Mouse (Mus musculus): ENCODE results near the gene Scg3. TPM values are rescaled to one million over a fixed set of nuclear protein-coding genes. Genes with fewer than 3 reads are reported as not detected.
"Not testable (repeated sequence)": the region's sequence is repeated elsewhere in the genome, so short reads cannot be mapped to it uniquely, and the experiment has no call there.

The Scg3 gene
- polyA plus RNA-seq, 1 experiment from 2014 or later, result 0.15 TPM

- Histone ChIP-seq H3K9ac (no peak overlapping the region), H3K9me3 (replicated peaks) (no peaks in the 10 kb centered on the region), H3K27ac (no peak overlapping the region), H3K36me3 (no peaks in the 10 kb centered on the region), H3K4me1 (replicated peaks) (no peaks in the 10 kb centered on the region), H3K4me3 (no peak overlapping the region), H3K4me2 (no peak overlapping the region), H3K27me3 (no peaks in the 10 kb centered on the region)
- no peak for ATAC-seq (replicated peaks; ENCODE audit: insufficient number of reproducible peaks, insufficient read depth, low FRiP score, low read depth)
- 81% methylated on average over 6 of the region's 6 CpGs for WGBS
Measured at GRCm38 (mm10) chr9:75665364-75665763, 18.5 kb downstream of the Scg3 start.

DNA sequence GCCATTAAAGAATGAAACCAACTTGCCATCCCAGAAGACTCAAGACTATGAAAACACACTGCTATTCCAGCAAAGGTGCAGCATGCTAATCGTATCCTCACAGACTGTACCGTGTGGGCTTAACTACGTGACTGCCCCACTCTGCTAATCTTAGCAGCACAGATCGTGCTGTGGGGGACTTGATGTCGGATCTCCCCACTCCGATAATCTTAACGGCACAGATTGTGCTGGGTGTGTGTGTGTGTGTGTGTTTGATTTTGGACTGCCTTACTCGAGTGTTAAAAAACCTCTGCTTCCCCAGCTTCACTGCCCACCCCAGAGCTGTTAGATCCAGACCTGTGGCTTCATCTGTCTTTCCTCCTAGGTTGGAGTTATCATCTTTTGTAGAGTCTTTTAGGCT, 22.9 kb downstream of the Scg3 start:
- no peak overlapping the region for H3K9ac ChIP-seq
- no peak overlapping the region for H3K27ac ChIP-seq
- ATAC-seq (replicated peaks; ENCODE audit: insufficient number of reproducible peaks, insufficient read depth, low FRiP score, low read depth), result no peak
- 57% methylated on average over 8 of the region's 8 CpGs for WGBS
- no peaks in the 10 kb centered on the region for H3K4me1 ChIP-seq (replicated peaks)
- H3K4me3 ChIP-seq, result no peak overlapping the region
- H3K4me2 ChIP-seq, result no peak overlapping the region
- no peaks in the 10 kb centered on the region for H3K9me3 ChIP-seq (replicated peaks)
- no peaks in the 10 kb centered on the region for H3K36me3 ChIP-seq
- no peaks in the 10 kb centered on the region for H3K27me3 ChIP-seq

DNA sequence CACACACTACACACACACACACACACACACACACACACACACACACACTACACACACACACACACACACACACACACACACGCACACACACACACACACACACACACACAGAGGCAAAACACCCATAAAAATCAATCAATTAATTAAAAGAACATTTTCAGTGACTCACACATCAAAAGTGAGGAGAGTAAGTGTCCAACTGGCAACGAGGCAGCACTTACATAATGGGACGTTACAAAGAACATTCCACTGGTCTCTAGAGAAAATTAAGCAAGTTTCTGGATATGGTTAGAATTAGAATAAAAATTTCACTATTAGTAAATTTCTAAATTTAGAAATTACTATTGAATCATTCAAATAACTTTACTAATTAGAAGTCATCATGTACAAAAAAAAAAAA, 27.4 kb downstream of the Scg3 start:
- ATAC-seq (replicated peaks; ENCODE audit: insufficient number of reproducible peaks, insufficient read depth, low FRiP score, low read depth); H3K4me2 ChIP-seq; H3K4me1 ChIP-seq (replicated peaks); H3K27ac ChIP-seq; H3K27me3 ChIP-seq; H3K9ac ChIP-seq; H3K36me3 ChIP-seq; H3K4me3 ChIP-seq; H3K9me3 ChIP-seq (replicated peaks): not testable (repeated sequence)
- WGBS, result 81% methylated on average over 2 of the region's 3 CpGs

DNA sequence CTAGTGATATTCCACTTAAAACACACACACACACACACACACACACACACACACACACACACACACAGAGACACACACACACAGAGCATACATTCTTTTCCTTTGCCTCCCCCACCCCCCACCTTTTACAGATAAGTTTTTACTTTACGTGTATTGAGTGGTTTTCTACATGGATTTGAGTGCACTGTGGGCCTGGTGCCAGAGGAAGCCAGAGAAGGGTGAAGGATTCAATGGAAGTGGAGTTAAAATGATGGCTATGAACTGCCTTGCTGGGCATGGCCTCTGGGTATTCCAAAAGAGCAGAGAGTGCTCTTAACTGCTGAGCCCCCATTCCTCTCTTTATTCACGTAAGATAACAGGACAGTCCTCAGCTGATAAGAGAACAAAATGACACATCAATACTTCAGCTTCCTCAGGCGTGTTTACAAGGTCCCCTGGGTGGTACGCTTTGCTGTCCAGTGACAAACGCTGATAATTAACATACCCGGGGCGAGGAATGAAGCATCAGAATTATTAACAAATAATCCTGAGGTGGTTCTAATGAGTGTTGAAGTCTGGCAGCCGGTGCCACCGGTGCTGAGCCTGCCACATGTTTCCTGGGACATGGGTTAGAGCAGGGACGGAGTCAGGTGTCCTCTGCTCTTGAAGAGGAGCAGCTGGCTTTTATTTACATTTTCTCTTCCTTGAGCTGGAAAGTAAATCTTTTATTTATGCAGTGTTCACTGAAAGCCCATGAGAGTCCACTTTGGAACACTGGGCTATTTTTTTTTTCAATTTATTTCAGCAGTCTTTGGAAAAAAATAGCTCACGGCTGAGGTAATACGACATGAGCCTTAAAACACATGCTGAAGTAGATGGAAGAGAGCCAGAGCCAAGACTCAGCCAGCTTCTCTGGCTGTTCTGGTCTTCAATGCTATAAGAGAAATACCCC, 29.6 kb downstream of the Scg3 start:
- peak overlapping the region; percentile 58; the same call in 1 of the 2 replicates for H3K27ac ChIP-seq

DNA sequence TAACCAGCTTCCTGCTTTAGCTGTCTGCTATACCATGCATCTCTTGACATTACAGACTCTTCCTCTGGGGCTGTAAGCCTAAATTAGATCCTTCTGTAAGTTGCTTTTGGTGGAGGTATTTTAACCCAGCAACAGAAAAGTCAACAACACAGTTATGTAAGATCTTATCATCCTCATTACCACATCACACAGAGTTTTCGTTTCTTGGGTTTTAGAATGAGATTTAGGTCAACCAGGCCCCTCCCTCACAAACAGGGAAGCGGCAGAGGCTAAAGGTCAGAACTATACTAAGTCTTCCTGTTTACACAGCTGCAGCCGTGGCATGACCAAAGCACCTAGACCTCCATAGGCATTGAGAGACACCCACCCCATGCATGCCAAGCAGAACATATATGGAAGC, 38.5 kb downstream of the Scg3 start:
- no peaks in the 10 kb centered on the region for H3K9me3 ChIP-seq (replicated peaks)
- no peak overlapping the region for H3K27ac ChIP-seq

More for the DNA sequence above, 29.6 kb downstream of the Scg3 start:
- Histone ChIP-seq H3K36me3 (no peaks in the 10 kb centered on the region), H3K4me1 (replicated peaks) (peaks cover 8% of the 10 kb centered on the region), H3K4me3 (no peak overlapping the region), H3K27me3 (no peaks in the 10 kb centered on the region), H3K9me3 (replicated peaks) (no peaks in the 10 kb centered on the region), H3K4me2 (peak overlapping the region; percentile 14; the same call in 1 of the 2 replicates), H3K9ac (no peak overlapping the region)
- no peak for ATAC-seq (replicated peaks; ENCODE audit: insufficient number of reproducible peaks, insufficient read depth, low FRiP score, low read depth)
- WGBS, result 24% methylated on average over 12 of the region's 12 CpGs

DNA sequence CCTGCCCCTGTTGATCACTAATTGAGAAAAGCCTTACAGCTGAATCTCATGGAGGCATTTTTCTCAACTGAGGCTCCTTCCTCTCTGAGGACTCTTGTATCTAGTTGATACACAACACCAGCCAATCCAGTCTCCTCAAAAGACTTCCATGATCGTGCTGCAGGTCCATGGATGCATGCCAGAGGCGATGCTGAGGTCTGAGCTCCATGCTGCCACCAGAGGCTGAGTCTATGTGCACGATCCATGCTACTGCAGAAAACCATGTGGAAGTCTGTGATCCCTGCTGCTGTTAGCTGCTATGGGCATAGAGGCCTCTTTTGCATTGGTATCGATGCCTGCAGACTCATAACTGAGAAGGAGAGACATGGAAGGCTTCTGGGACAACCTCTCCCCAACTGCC, 49.6 kb downstream of the Scg3 start:
- no peak overlapping the region for H3K27ac ChIP-seq
- no peaks in the 10 kb centered on the region; the same call in 1 of the 2 replicates for H3K36me3 ChIP-seq
- no peak for ATAC-seq (replicated peaks; ENCODE audit: insufficient number of reproducible peaks, insufficient read depth, low FRiP score, low read depth)
- H3K4me3 ChIP-seq, result no peak overlapping the region
- H3K4me2 ChIP-seq, result no peak overlapping the region
- no peak overlapping the region for H3K9ac ChIP-seq
- no peaks in the 10 kb centered on the region for H3K9me3 ChIP-seq (replicated peaks)
- H3K4me1 ChIP-seq (replicated peaks), result peaks cover 11% of the 10 kb centered on the region; the same call in 1 of the 2 replicates
- H3K27me3 ChIP-seq, result no peaks in the 10 kb centered on the region
- 77% methylated on average over 4 of the region's 4 CpGs for WGBS

More for the DNA sequence above, 38.5 kb downstream of the Scg3 start:
- Histone ChIP-seq H3K9ac (no peak overlapping the region), H3K4me3 (no peak overlapping the region), H3K36me3 (no peaks in the 10 kb centered on the region), H3K4me2 (no peak overlapping the region), H3K4me1 (replicated peaks) (no peaks in the 10 kb centered on the region), H3K27me3 (no peaks in the 10 kb centered on the region)
- 41% methylated on average over 3 of the region's 3 CpGs for WGBS
- ATAC-seq (replicated peaks; ENCODE audit: insufficient number of reproducible peaks, insufficient read depth, low FRiP score, low read depth), result no peak

DNA sequence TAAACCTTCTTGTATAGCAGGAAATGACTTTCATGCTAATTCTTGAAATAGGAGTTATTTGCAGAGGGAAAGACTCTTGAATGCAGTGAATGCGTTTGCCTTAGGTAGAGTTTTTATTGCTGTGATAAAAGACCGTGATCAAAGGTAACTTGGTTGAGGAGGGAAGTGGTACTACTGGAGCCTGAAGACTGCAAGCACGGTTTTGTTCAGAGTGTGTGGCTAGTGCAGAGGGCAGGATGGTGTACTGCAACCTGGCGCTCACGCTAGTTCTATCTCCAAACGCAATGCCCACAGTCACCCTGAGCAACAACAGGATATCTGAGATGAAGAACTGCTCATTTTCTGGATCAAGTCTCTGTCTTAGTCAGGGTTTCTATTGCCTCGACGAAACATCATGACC, 50.3 kb downstream of the Scg3 start:
- no peaks in the 10 kb centered on the region; the same call in 1 of the 2 replicates for H3K36me3 ChIP-seq
- H3K4me1 ChIP-seq (replicated peaks), result peaks cover 11% of the 10 kb centered on the region; the same call in 1 of the 2 replicates
- no peak overlapping the region for H3K9ac ChIP-seq
- H3K9me3 ChIP-seq (replicated peaks), result no peaks in the 10 kb centered on the region
- 86% methylated on average over 8 of the region's 8 CpGs for WGBS
- no peak for ATAC-seq (replicated peaks; ENCODE audit: insufficient number of reproducible peaks, insufficient read depth, low FRiP score, low read depth)
- H3K27ac ChIP-seq, result no peak overlapping the region
- no peaks in the 10 kb centered on the region for H3K27me3 ChIP-seq
- no peak overlapping the region for H3K4me3 ChIP-seq
- H3K4me2 ChIP-seq, result no peak overlapping the region

DNA sequence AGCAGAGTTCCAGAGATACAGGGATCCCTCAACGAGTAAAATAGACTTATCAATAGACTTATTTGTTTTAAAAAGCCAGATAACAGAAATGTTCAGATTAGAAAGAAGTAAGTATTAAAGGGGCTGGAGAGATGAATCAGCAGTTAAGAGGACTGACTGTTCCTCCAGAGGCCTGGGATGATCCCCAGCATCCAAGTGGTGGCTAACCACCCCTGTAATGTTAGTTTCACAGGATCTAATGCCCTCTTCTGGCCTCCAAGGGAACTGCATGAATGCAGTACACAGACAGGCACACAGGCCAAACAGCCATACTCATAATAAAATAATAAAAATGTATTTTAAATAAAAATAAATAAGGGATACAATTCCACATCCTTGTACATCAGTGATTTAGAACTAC, 51.0 kb downstream of the Scg3 start:
- H3K4me3 ChIP-seq, result no peak overlapping the region
- H3K36me3 ChIP-seq, result no peaks in the 10 kb centered on the region; the same call in 1 of the 2 replicates
- 43% methylated on average over 1 of the region's 1 CpGs for WGBS
- H3K27me3 ChIP-seq, result no peaks in the 10 kb centered on the region
- no peaks in the 10 kb centered on the region for H3K9me3 ChIP-seq (replicated peaks)
- ATAC-seq (replicated peaks; ENCODE audit: insufficient number of reproducible peaks, insufficient read depth, low FRiP score, low read depth), result no peak
- H3K4me2 ChIP-seq, result no peak overlapping the region
- H3K9ac ChIP-seq, result no peak overlapping the region
- no peak overlapping the region for H3K27ac ChIP-seq
- H3K4me1 ChIP-seq (replicated peaks), result peaks cover 11% of the 10 kb centered on the region; the same call in 1 of the 2 replicates

DNA sequence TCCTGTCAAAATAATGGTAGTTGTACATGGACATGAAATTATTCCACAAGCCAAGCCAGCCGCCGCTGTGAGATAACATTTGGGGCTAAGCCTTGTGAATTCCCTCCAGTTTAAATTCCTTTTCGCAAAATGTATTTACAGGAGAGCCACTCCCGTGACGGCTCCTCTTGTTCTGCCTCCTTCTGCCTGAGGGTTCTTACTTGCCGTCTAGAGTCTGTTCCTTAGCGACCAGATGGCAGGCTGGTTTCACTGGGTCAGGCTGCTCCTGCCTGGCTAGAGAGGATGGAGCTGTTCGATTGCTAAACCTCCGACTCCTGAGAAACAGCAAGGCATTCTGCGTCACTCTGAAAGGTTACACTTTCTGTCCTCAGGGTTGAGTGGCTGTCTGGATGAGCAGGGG, 51.7 kb downstream of the Scg3 start:
- H3K27ac ChIP-seq, result peak overlapping the region; percentile 11; the same call in 1 of the 2 replicates
- H3K4me2 ChIP-seq, result no peak overlapping the region
- no peak overlapping the region for H3K9ac ChIP-seq
- no peak overlapping the region for H3K4me3 ChIP-seq
- H3K4me1 ChIP-seq (replicated peaks), result peaks cover 11% of the 10 kb centered on the region; the same call in 1 of the 2 replicates
- ATAC-seq (replicated peaks; ENCODE audit: insufficient number of reproducible peaks, insufficient read depth, low FRiP score, low read depth), result no peak
- no peaks in the 10 kb centered on the region for H3K9me3 ChIP-seq (replicated peaks)
- H3K27me3 ChIP-seq, result no peaks in the 10 kb centered on the region
- 52% methylated on average over 10 of the region's 10 CpGs for WGBS
- H3K36me3 ChIP-seq, result no peaks in the 10 kb centered on the region

GRCm38 (mm10) chr9:75630823-75631454, 52.9 kb downstream of the Scg3 start:
- Histone ChIP-seq H3K4me2 (no peak overlapping the region), H3K4me3 (no peak overlapping the region), H3K9me3 (replicated peaks) (no peaks in the 10 kb centered on the region), H3K27me3 (no peaks in the 10 kb centered on the region), H3K36me3 (no peaks in the 10 kb centered on the region), H3K4me1 (replicated peaks) (peaks cover 11% of the 10 kb centered on the region; the same call in 1 of the 2 replicates), H3K9ac (no peak overlapping the region), H3K27ac (peak overlapping the region; percentile 46; the same call in 1 of the 2 replicates)
- no peak for ATAC-seq (replicated peaks; ENCODE audit: insufficient number of reproducible peaks, insufficient read depth, low FRiP score, low read depth)
- 66% methylated on average over 8 of the region's 8 CpGs for WGBS

DNA sequence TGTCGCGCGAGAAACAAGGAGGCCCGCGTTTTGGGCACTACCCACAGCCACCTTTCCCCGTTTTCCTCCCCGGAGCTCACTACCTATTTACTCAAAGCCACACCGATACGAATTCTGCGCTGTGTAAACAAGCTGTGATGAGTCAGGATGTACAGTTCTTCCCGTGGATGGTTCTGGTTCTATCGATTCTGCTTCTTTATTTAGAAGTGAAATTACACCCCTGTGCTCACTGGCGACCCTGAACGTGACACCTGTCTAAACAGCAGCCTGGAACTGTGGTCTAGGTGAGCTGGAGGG, 57.6 kb downstream of the Scg3 start:
- no peak for ATAC-seq (replicated peaks; ENCODE audit: insufficient number of reproducible peaks, insufficient read depth, low FRiP score, low read depth)
- peak overlapping the region; percentile 74 for H3K9ac ChIP-seq

More for the DNA sequence above, 57.6 kb downstream of the Scg3 start:
- Histone ChIP-seq H3K4me1 (replicated peaks) (0 out of 2 replicates have a peak, but pooled peaks cover 10% of the 10 kb centered on the region), H3K27ac (peak overlapping the region; percentile 73; the same call in 1 of the 2 replicates), H3K9me3 (replicated peaks) (no peaks in the 10 kb centered on the region), H3K27me3 (peaks cover 4% of the 10 kb centered on the region; the same call in 1 of the 2 replicates), H3K4me3 (peak overlapping the region; percentile 69), H3K36me3 (no peaks in the 10 kb centered on the region), H3K4me2 (peak overlapping the region; percentile 84)
- WGBS, result 2% methylated on average over 14 of the region's 14 CpGs

Measured in heart, embryonic 15.5 days (tissue).